Mouse (Mus musculus): ENCODE measurements around the gene Uba2.

- no peak for TF ChIP-seq FLI1 (IDR thresholded peaks at IDR 0.05; ENCODE audit: low read length)
- no peak for TF ChIP-seq GATA1 (IDR thresholded peaks at IDR 0.05; ENCODE audit: borderline replicate concordance, low read length)
These were observed 68.1 kb downstream of the Uba2 start for GRCm38 (mm10) chr7:34101276-34101675.
